Mouse (Mus musculus) kidney, adult 2 months (tissue): ENCODE data around the gene Cysrt1.

ENCODE experiments used
- CTCF ChIP-seq: fragments of 200-500 bp; conservative IDR thresholded peaks from 2 replicates; pipeline ENCODE4 v1.5.1; 2011; ENCODE audit warnings: low read depth, mild to moderate bottlenecking, control low read depth, low read length, moderate library complexity, mixed read lengths; ENCODE audit not compliant: insufficient read depth, insufficient read length
- POLR2A ChIP-seq: fragments of 200-500 bp; IDR thresholded peaks from one replicate; pipeline ENCODE4 v1.6.1; 2011; ENCODE audit warnings: low read depth, low read length, control low read depth

GRCm38 (mm10) chr2:25233421-25233820 is 8.8 kb downstream of the Cysrt1 start:
- no peak for TF ChIP-seq CTCF
- TF ChIP-seq POLR2A, result no peak
